Mouse (Mus musculus): ENCODE results near the gene P2rx6.

DNA sequence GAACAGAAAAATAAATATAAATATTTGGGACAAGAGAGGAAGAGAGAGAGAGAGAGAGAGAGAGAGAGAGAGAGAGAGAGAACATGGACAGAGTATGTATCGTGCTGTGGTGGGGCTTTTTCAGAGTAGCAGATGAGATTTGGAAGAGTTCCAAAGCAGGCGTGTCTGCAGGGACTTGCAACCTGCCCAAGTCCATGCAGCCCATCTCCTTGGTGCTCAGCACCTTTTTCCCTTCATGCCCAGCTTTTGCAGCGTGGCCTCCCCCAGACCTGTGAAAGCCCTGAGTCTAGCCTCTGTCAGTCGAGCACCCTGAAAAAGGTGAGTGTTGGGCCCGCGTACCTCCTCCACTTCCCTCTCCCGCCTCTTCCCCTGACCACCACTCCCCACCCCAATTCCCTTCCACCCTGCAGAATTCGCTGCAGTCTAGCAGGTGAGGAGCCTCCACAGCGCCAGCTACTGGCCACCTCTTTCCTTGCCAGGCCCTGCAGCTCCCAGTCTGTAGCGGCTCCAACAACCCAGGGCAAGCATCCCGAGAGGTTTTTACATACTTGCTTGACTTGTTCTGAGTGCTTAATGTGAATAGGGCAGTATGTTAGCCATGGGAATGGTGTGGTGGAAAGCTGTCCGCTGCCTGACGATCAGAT lies 56.4 kb downstream of the P2rx6 start:
- TF ChIP-seq CTCF (IDR thresholded peaks at IDR 0.05; ENCODE audit: low read depth, low read length) (peak; percentile 74), TAL1 (conservative IDR thresholded peaks at IDR 0.05; ENCODE audit: low read depth, low read length) (no peak), GATA2 (IDR thresholded peaks at IDR 0.05; ENCODE audit: borderline replicate concordance, low read depth, low read length) (no peak), GATA1 (IDR thresholded peaks at IDR 0.05; ENCODE audit: borderline replicate concordance, low read length) (no peak), POLR2AphosphoS5 (IDR thresholded peaks at IDR 0.05; ENCODE audit: insufficient replicate concordance, low read depth, low read length) (no peak)
